Mouse (Mus musculus) spleen, adult 18-20 months (tissue): ENCODE results near the gene Vmn2r60.
"Not testable (repeated sequence)": the region's sequence is repeated elsewhere in the genome, so short reads cannot be mapped to it uniquely, and the experiment has no call there.

ENCODE experiments used
- DNase-seq, 2 experiments: peaks; one replicate each; pipeline ENCODE4 v3.0.0; 2022; ENCODE audit warnings: mixed read lengths in 2 of 2

Gene Vmn2r60

DNA sequence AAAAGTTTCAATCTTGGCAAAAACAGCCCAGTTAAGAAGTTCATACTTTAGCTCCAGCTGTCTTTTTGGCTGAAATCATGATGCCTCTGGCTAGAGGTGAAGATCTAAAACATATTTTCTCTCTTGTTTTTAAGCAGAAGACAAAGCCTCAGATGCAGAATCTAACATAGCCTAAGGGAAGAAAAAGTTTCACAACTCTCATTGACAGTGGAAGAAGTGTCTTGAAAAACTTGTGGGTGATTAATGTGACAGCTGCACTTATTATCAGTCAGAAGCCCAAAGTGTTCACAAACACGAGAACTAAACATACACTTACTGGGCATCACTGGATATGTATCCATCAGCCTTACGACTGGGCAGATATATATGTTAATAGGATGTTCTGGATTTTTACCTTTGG lies at the start of gene Vmn2r60:
Gene Vmn2r60 (plus strand): TSS at position 301 of the 400 bp plus-strand sequence.
- DNase-seq = no peak

- no peak for DNase-seq
Measured at GRCm38 (mm10) chr7:42058923-42059322, 48.6 kb upstream of the Vmn2r60 start, which contains the start of gene Vmn2r59. Gene Vmn2r59 (minus strand): TSS chr7:42059023.

- not testable (repeated sequence) for DNase-seq
Measured at GRCm38 (mm10) chr7:42107061-42107460, 509 bp upstream of the Vmn2r60 start.
